Comparison of ENCODE assay signal across 12 mouse cellular contexts in the genomic region with DNA sequence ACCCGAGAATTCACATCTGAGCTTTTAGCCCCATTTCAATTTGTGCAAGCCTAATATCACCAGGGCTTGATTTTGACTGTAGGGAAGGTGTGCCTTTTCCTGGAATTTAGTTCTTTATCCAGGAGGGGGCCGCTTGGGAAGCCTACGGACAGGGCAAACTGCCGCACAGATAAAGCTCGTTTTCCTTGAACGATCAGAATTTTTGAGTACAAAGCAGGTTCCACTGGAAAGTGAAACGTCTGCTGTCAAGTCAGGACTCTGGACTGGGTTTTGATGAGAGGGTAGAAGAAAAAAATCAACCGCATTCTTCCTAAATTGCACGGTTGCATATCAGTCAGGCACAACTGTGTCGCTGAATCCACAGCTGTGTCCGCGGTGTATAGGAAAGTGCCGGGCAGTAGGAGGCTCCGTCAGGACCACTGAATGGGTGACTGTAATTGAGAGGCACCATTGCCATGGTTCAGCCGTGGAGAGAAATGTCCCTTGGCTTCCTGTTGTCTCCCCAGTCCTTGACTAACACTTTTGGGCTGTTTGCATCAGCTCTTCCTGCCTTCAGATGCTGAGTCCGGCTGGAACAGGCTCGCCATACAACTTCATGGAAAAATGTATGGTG. TPM values are rescaled to one million over a fixed set of nuclear protein-coding genes. Genes with fewer than 3 reads are reported as not detected.
DNase-seq lines count a peak whose midpoint lies in the region; ATAC-seq and TF ChIP-seq lines count a peak whose summit lies in the region.
"Had no signal": no experiment of that assay in that cellular context is flagged by ENCODE, and none has a peak within 500 bp of the region (broad histone marks: within the 10 kb centered on the region; RNA-seq: fewer than 3 reads in every experiment).

No protein-coding gene starts in this region.

- peak overlapping the region; percentile 10; the same call in 1 of the 2 replicates for H3K4me2 ChIP-seq in lung, embryonic 14.5 days
- peak overlapping the region; percentile 53 for H3K4me2 ChIP-seq in hindbrain, embryonic 16.5 days (ENCODE audit: low read length)

- 52% methylated on average over 17 of the region's 17 CpGs for WGBS in lung, embryonic 14.5 days
- WGBS in lung, adult 2 months, result 60% methylated on average over 17 of the region's 17 CpGs
- WGBS in hindbrain, embryonic 16.5 days, result 40% methylated on average over 17 of the region's 17 CpGs

- H3K9ac ChIP-seq in lung, embryonic 14.5 days, result no peak overlapping the region
- H3K9ac ChIP-seq in hindbrain, embryonic 16.5 days (ENCODE audit: low read depth, low read length), result peak overlapping the region; percentile 42

- no peaks in the 10 kb centered on the region for H3K27me3 ChIP-seq in lung, embryonic 14.5 days (ENCODE audit: insufficient read depth, low read length)
- no peaks in the 10 kb centered on the region for H3K27me3 ChIP-seq in hindbrain, embryonic 16.5 days (replicated peaks; ENCODE audit: control insufficient read depth, insufficient read depth, low read length)
- H3K27me3 ChIP-seq: Patski had no signal

- peak; percentile 27; the same call in 1 of the 2 replicates for ATAC-seq in frontal cortex, adult (ENCODE audit: low TSS enrichment)
- no peak for ATAC-seq in lung, embryonic 14.5 days (ENCODE audit: insufficient read depth)
- 0 out of 2 replicates have a peak, but pooled peaks have one; percentile 17 for ATAC-seq in hindbrain, embryonic 16.5 days
- ATAC-seq: intestine, embryonic 16.5 days; Patski had no signal

- no peak for TF ChIP-seq CTCF in lung, embryonic 14.5 days (IDR thresholded peaks at IDR 0.05; ENCODE audit: low read depth)
- TF ChIP-seq CTCF in lung, adult 2 months (IDR thresholded peaks at IDR 0.05; ENCODE audit: insufficient read depth, low read length), result no peak

- no peak overlapping the region for H3K27ac ChIP-seq in lung, embryonic 14.5 days (ENCODE audit: low read depth)
- peak overlapping the region; percentile 40; the same call in 1 of the 2 replicates for H3K27ac ChIP-seq in hindbrain, embryonic 16.5 days (ENCODE audit: low read depth, low read length)

- H3K4me3 ChIP-seq in lung, embryonic 14.5 days (ENCODE audit: low read depth, low read length), result no peak overlapping the region
- no peak overlapping the region for H3K4me3 ChIP-seq in lung, adult 2 months (replicated peaks; ENCODE audit: extremely low read depth, low read depth, low read length)
- peak overlapping the region; percentile 17 for H3K4me3 ChIP-seq in hindbrain, embryonic 16.5 days (ENCODE audit: low read length)
- H3K4me3 ChIP-seq: erythroblast, embryonic 14.5 days had no signal

- 0 out of 2 replicates have a peak, but pooled peaks cover 2% of the 10 kb centered on the region for H3K4me1 ChIP-seq in lung, embryonic 14.5 days (ENCODE audit: insufficient read depth)
- H3K4me1 ChIP-seq in lung, adult 2 months (ENCODE audit: control insufficient read depth, insufficient read depth, low read length), result no peaks in the 10 kb centered on the region
- peaks cover 17% of the 10 kb centered on the region for H3K4me1 ChIP-seq in hindbrain, embryonic 16.5 days (ENCODE audit: control insufficient read depth, insufficient read depth, low read depth, low read length)

- no peak for DNase-seq in frontal cortex, postnatal 14 days (ENCODE audit: low spot score in 2 of 2)
- DNase-seq in lung, embryonic 14.5 days, result peak; percentile 11
- no peak for DNase-seq in lung, adult 2 months
- DNase-seq in retina, embryonic 14.5 days (ENCODE audit: low spot score), result peak; percentile 45
- no peak for DNase-seq in cerebellum, adult 18-20 months
- DNase-seq in ovary, postnatal 10 days (ENCODE audit: low spot score), result no peak
- DNase-seq: left cerebral cortex, postnatal 4 days had no signal

- no peaks in the 10 kb centered on the region for H3K36me3 ChIP-seq in lung, embryonic 14.5 days (ENCODE audit: insufficient read depth)
- H3K36me3 ChIP-seq in hindbrain, embryonic 16.5 days (ENCODE audit: control insufficient read depth, insufficient read depth, low read length), result no peaks in the 10 kb centered on the region

- no peak for TF ChIP-seq POLR2A in lung, adult 2 months (IDR thresholded peaks at IDR 0.05; ENCODE audit: borderline replicate concordance, extremely low read depth, low read depth, low read length)

- no peaks in the 10 kb centered on the region for H3K9me3 ChIP-seq in lung, embryonic 14.5 days (ENCODE audit: low read depth, low read length)
- no peaks in the 10 kb centered on the region for H3K9me3 ChIP-seq in hindbrain, embryonic 16.5 days (ENCODE audit: control insufficient read depth, low read length)

RNA-seq across cellular contexts. Expression of gene Dync1i2, which starts 19.2 kb away (rescaled TPM):
- 110 and 112 TPM in 2 replicates for polyA plus RNA-seq in lung, embryonic 14.5 days (2014; fragmentation: Nextera tagmentation; extraction: Ambion mirVana)
- polyA plus RNA-seq in lung, adult 2 months (2012; rRNA removed), result 13.6 and 27.9 TPM in 2 replicates
- polyA plus RNA-seq in hindbrain, embryonic 16.5 days (2015; fragmentation: Nextera tagmentation; extraction: Ambion mirVana), result 145 and 167 TPM in 2 replicates

Comparison
In these comparisons a context has a peak if more than half of its experiments do, and no peak if none do; other contexts are left out.
1. DNase-seq: peak in lung, embryonic 14.5 days (single experiment) and retina, embryonic 14.5 days (single experiment); none in frontal cortex, postnatal 14 days (0 of 2), lung, adult 2 months (single experiment), cerebellum, adult 18-20 months (0 of 2) and ovary, postnatal 10 days (single experiment).